Mouse (Mus musculus) kidney, embryonic 15.5 days (tissue): ENCODE data around the gene Dohh. TPM values are rescaled to one million over a fixed set of nuclear protein-coding genes. Genes with fewer than 3 reads are reported as not detected.

Experiments
- ATAC-seq: fragments of 200-750 bp; cut with Nextera tagmentation; replicated peaks from 2 replicates; pipeline ENCODE4 v1.8.0; 2017; ENCODE audit warnings: moderate TSS enrichment; ENCODE audit not compliant: low FRiP score
- H3K27ac ChIP-seq: fragments of 300-500 bp; sonication (generic); 2 replicates; pipeline ENCODE4 v1.5.1; 2015; ENCODE audit warnings: mild to moderate bottlenecking, inconsistent platforms
- H3K27me3 ChIP-seq: fragments of 300-500 bp; sonication (generic); 2 replicates; pipeline ENCODE4 v1.6.1; 2015; ENCODE audit warnings: inconsistent platforms
- H3K36me3 ChIP-seq: fragments of 300-500 bp; sonication (generic); 2 replicates; pipeline ENCODE4 v1.6.1; 2015; ENCODE audit warnings: inconsistent platforms
- H3K4me1 ChIP-seq: fragments of 300-500 bp; sonication (generic); 2 replicates; pipeline ENCODE4 v1.6.1; 2015; ENCODE audit warnings: inconsistent platforms
- H3K4me2 ChIP-seq: fragments of 300-500 bp; sonication (generic); 2 replicates; pipeline ENCODE4 v1.6.1; 2015; ENCODE audit warnings: moderate library complexity, mild to moderate bottlenecking, inconsistent platforms
- H3K4me3 ChIP-seq: fragments of 300-500 bp; sonication (generic); replicated peaks from 2 replicates; pipeline ENCODE4 v1.5.1; 2015; ENCODE audit warnings: mild to moderate bottlenecking, inconsistent platforms
- H3K9ac ChIP-seq: fragments of 300-500 bp; sonication (generic); 2 replicates; pipeline ENCODE4 v1.6.1; 2015; ENCODE audit warnings: mild to moderate bottlenecking, inconsistent platforms
- H3K9me3 ChIP-seq: fragments of 300-500 bp; sonication (generic); replicated peaks from 2 replicates; pipeline ENCODE4 v1.6.1; 2016; ENCODE audit warnings: inconsistent platforms
- WGBS: fragments of 180-500 bp; shearing (Covaris S2); methylation state at CpG from one replicate; pipeline ENCODE4 v1.1.7; 2015; ENCODE audit warnings: mixed read lengths; 5-methylcytosine and 5-hydroxymethylcytosine counted together
- polyA plus RNA-seq: library from polyadenylated mRNA; unstranded; fragments of >200 nt; fragmentation: Nextera tagmentation; extraction: Ambion mirVana; gene quantifications from 2 replicates; pipeline ENCODE4 v1.2.1, GENCODE M21; 2015

Gene Dohh
- polyA plus RNA-seq, 1 experiment from 2014 or later: 82.2 TPM

- no peak for ATAC-seq
These were observed 33.3 kb downstream of the Dohh start for GRCm38 (mm10) chr10:81417227-81418215.

GRCm38 (mm10) chr10:81418216-81419070, 34.2 kb downstream of the Dohh start:
- Histone ChIP-seq H3K36me3 (peaks cover 20% of the 10 kb centered on the region; the same call in 1 of the 2 replicates), H3K9ac (no peak overlapping the region), H3K9me3 (no peaks in the 10 kb centered on the region), H3K27me3 (no peaks in the 10 kb centered on the region), H3K27ac (0 out of 2 replicates have a peak overlapping the region, but pooled peaks have one; percentile 9), H3K4me3 (no peak overlapping the region), H3K4me1 (peaks cover 77% of the 10 kb centered on the region), H3K4me2 (no peak overlapping the region)
- WGBS: 44% methylated on average over 11 of the region's 11 CpGs
- ATAC-seq: no peak

More at GRCm38 (mm10) chr10:81417227-81418215, 33.3 kb downstream of the Dohh start:
- peaks cover 26% of the 10 kb centered on the region for H3K36me3 ChIP-seq
- peak overlapping the region; percentile 38 for H3K9ac ChIP-seq
- no peaks in the 10 kb centered on the region for H3K27me3 ChIP-seq
- H3K27ac ChIP-seq: peak overlapping the region; percentile 86
- H3K9me3 ChIP-seq: no peaks in the 10 kb centered on the region
- H3K4me1 ChIP-seq: peaks cover 82% of the 10 kb centered on the region
- 47% methylated on average over 12 of the region's 12 CpGs for WGBS
- H3K4me3 ChIP-seq: peak overlapping the region; percentile 32
- H3K4me2 ChIP-seq: peak overlapping the region; percentile 68

GRCm38 (mm10) chr10:81419111-81419928, 35.1 kb downstream of the Dohh start:
- no peak overlapping the region for H3K9ac ChIP-seq
- ATAC-seq: no peak
- H3K4me2 ChIP-seq: no peak overlapping the region
- peaks cover 19% of the 10 kb centered on the region; the same call in 1 of the 2 replicates for H3K36me3 ChIP-seq
- 88% methylated on average over 10 of the region's 10 CpGs for WGBS
- H3K27ac ChIP-seq: no peak overlapping the region
- no peaks in the 10 kb centered on the region for H3K27me3 ChIP-seq
- H3K4me1 ChIP-seq: peaks cover 77% of the 10 kb centered on the region
- no peaks in the 10 kb centered on the region for H3K9me3 ChIP-seq
- no peak overlapping the region for H3K4me3 ChIP-seq

- Histone ChIP-seq H3K27ac (no peak overlapping the region), H3K9ac (no peak overlapping the region), H3K36me3 (peaks cover 19% of the 10 kb centered on the region; the same call in 1 of the 2 replicates), H3K4me2 (no peak overlapping the region), H3K4me3 (no peak overlapping the region), H3K27me3 (no peaks in the 10 kb centered on the region), H3K4me1 (peaks cover 77% of the 10 kb centered on the region), H3K9me3 (no peaks in the 10 kb centered on the region)
- no peak for ATAC-seq
- WGBS: 90% methylated on average over 40 of the region's 40 CpGs
These were observed 36.1 kb downstream of the Dohh start for GRCm38 (mm10) chr10:81420191-81420767.

GRCm38 (mm10) chr10:81421041-81421796, 37.0 kb downstream of the Dohh start:
- Histone ChIP-seq H3K4me1 (peaks cover 76% of the 10 kb centered on the region), H3K9ac (no peak overlapping the region), H3K4me3 (no peak overlapping the region), H3K36me3 (peaks cover 19% of the 10 kb centered on the region; the same call in 1 of the 2 replicates), H3K27me3 (no peaks in the 10 kb centered on the region), H3K4me2 (no peak overlapping the region), H3K9me3 (no peaks in the 10 kb centered on the region), H3K27ac (no peak overlapping the region)
- ATAC-seq: no peak
- WGBS: 65% methylated on average over 4 of the region's 4 CpGs

GRCm38 (mm10) chr10:81421797-81422100, 37.5 kb downstream of the Dohh start:
- Histone ChIP-seq H3K27ac (no peak overlapping the region), H3K4me2 (no peak overlapping the region), H3K36me3 (peaks cover 19% of the 10 kb centered on the region; the same call in 1 of the 2 replicates), H3K4me3 (no peak overlapping the region), H3K9me3 (no peaks in the 10 kb centered on the region), H3K4me1 (peaks cover 76% of the 10 kb centered on the region), H3K9ac (no peak overlapping the region), H3K27me3 (no peaks in the 10 kb centered on the region)
- no peak for ATAC-seq
- WGBS: 66% methylated on average over 5 of the region's 5 CpGs

- 70% methylated on average over 6 of the region's 6 CpGs for WGBS
- Histone ChIP-seq H3K9me3 (no peaks in the 10 kb centered on the region), H3K36me3 (peaks cover 19% of the 10 kb centered on the region; the same call in 1 of the 2 replicates), H3K4me2 (no peak overlapping the region), H3K27ac (no peak overlapping the region), H3K9ac (no peak overlapping the region), H3K27me3 (no peaks in the 10 kb centered on the region), H3K4me1 (peaks cover 76% of the 10 kb centered on the region), H3K4me3 (no peak overlapping the region)
- ATAC-seq: no peak
These were observed 38.0 kb downstream of the Dohh start for GRCm38 (mm10) chr10:81422191-81422590.

- peaks cover 19% of the 10 kb centered on the region; the same call in 1 of the 2 replicates for H3K36me3 ChIP-seq
- no peaks in the 10 kb centered on the region for H3K9me3 ChIP-seq
- H3K4me3 ChIP-seq: no peak overlapping the region
- WGBS: 89% methylated on average over 3 of the region's 3 CpGs
- no peak overlapping the region for H3K4me2 ChIP-seq
- no peak for ATAC-seq
- peaks cover 74% of the 10 kb centered on the region for H3K4me1 ChIP-seq
- no peak overlapping the region for H3K27ac ChIP-seq
- H3K9ac ChIP-seq: no peak overlapping the region
- H3K27me3 ChIP-seq: no peaks in the 10 kb centered on the region
These were observed 38.5 kb downstream of the Dohh start for GRCm38 (mm10) chr10:81422661-81423217.

- peak overlapping the region; percentile 84 for H3K27ac ChIP-seq
- no peaks in the 10 kb centered on the region for H3K9me3 ChIP-seq
- H3K27me3 ChIP-seq: no peaks in the 10 kb centered on the region
- peak overlapping the region; percentile 91 for H3K4me2 ChIP-seq
- 65% methylated on average over 4 of the region's 4 CpGs for WGBS
- peak overlapping the region; percentile 41 for H3K9ac ChIP-seq
- H3K4me3 ChIP-seq: peak overlapping the region; percentile 73
- peaks cover 19% of the 10 kb centered on the region; the same call in 1 of the 2 replicates for H3K36me3 ChIP-seq
- peaks cover 65% of the 10 kb centered on the region for H3K4me1 ChIP-seq
- ATAC-seq: no peak
These were observed 39.4 kb downstream of the Dohh start for GRCm38 (mm10) chr10:81423476-81424245.
